In genomic region chr1:37872131-37873067, GRCm38 (mm10) we compare ENCODE assay signal across 8 mouse cellular contexts. TPM values are rescaled to one million over a fixed set of nuclear protein-coding genes. Genes with fewer than 3 reads are reported as not detected.
A peak's percentile ranks its signal among the peaks of the same experiment; 100 is the strongest.
DNase-seq lines count a peak whose midpoint lies in the region; ATAC-seq and TF ChIP-seq lines count a peak whose summit lies in the region.

No protein-coding gene starts in this region.

- peak overlapping the region; percentile 77 for H3K4me2 ChIP-seq in heart, embryonic 12.5 days
- peak overlapping the region; percentile 69 for H3K4me2 ChIP-seq in kidney, postnatal 0 days (ENCODE audit: low read length)
- H3K4me2 ChIP-seq in liver, embryonic 11.5 days = peak overlapping the region; percentile 84

- 7% methylated on average over 33 of the region's 33 CpGs for WGBS in heart, embryonic 12.5 days
- WGBS in kidney, postnatal 0 days = 5% methylated on average over 33 of the region's 33 CpGs
- WGBS in liver, embryonic 11.5 days = 4% methylated on average over 33 of the region's 33 CpGs

- peak; percentile 85 for ATAC-seq in erythroid progenitor cell, adult 5-6 weeks (replicated peaks; ENCODE audit: low FRiP score, poor library complexity, severe bottlenecking)
- ATAC-seq in heart, embryonic 12.5 days (ENCODE audit: insufficient number of reproducible peaks, low FRiP score) = peak; percentile 93
- ATAC-seq in kidney, postnatal 0 days (replicated peaks; ENCODE audit: low FRiP score, low read depth) = peak; percentile 89
- peak; percentile 89 for ATAC-seq in liver, embryonic 11.5 days (replicated peaks; ENCODE audit: low FRiP score)

- DNase-seq in CD8-positive naive resting alpha-beta T cell, adult 2 months (ENCODE audit: low read depth in 2 of 2, low spot score in 2 of 2) = peak; percentile 66 to 77
- DNase-seq in kidney, postnatal 0 days (ENCODE audit: low spot score) = peak; percentile 91
- peak; percentile 81 for DNase-seq in liver, embryonic 11.5 days (ENCODE audit: low spot score)
- DNase-seq in naive thymus-derived CD4-positive, alpha-beta T cell, adult 2 months (ENCODE audit: low read depth) = peak; percentile 92
- peak; percentile 88 for DNase-seq in splenic B cell, adult 2 months (ENCODE audit: low read depth, low spot score)

- peaks cover 10% of the 10 kb centered on the region for H3K9me3 ChIP-seq in heart, embryonic 12.5 days (replicated peaks)
- no peaks in the 10 kb centered on the region for H3K9me3 ChIP-seq in kidney, postnatal 0 days (replicated peaks; ENCODE audit: low read length)
- peaks cover 8% of the 10 kb centered on the region; the same call in 1 of the 2 replicates for H3K9me3 ChIP-seq in liver, embryonic 11.5 days (ENCODE audit: control insufficient read depth, low read length)

- H3K4me1 ChIP-seq in brown adipose tissue, adult 24 weeks (ENCODE audit: control insufficient read depth, insufficient read depth, insufficient read length, low read length) = peaks cover 7% of the 10 kb centered on the region; the same call in 1 of the 2 replicates
- peaks cover 6% of the 10 kb centered on the region; the same call in 1 of the 2 replicates for H3K4me1 ChIP-seq in heart, embryonic 12.5 days (replicated peaks)
- peaks cover 5% of the 10 kb centered on the region for H3K4me1 ChIP-seq in kidney, postnatal 0 days (replicated peaks; ENCODE audit: insufficient read depth, low read length)
- peaks cover 4% of the 10 kb centered on the region; the same call in 1 of the 2 replicates for H3K4me1 ChIP-seq in liver, embryonic 11.5 days (replicated peaks; ENCODE audit: control insufficient read depth, insufficient read depth, low read length)

- peaks cover 28% of the 10 kb centered on the region for H3K36me3 ChIP-seq in heart, embryonic 12.5 days
- H3K36me3 ChIP-seq in kidney, postnatal 0 days (ENCODE audit: insufficient read depth, low read length) = peaks cover 17% of the 10 kb centered on the region
- peaks cover 19% of the 10 kb centered on the region for H3K36me3 ChIP-seq in liver, embryonic 11.5 days (ENCODE audit: control insufficient read depth, insufficient read depth, low read length)
- H3K36me3 ChIP-seq in splenic B cell, adult 2 months (ENCODE audit: control insufficient read depth, insufficient read depth, low read length, poor library complexity, severe bottlenecking) = peaks cover 1% of the 10 kb centered on the region; the same call in 1 of the 2 replicates

- H3K27ac ChIP-seq in brown adipose tissue, adult 24 weeks (replicated peaks; ENCODE audit: low read depth, low read length) = peak overlapping the region; percentile 20
- H3K27ac ChIP-seq in heart, embryonic 12.5 days (ENCODE audit: poor library complexity, severe bottlenecking) = peak overlapping the region; percentile 53
- H3K27ac ChIP-seq in kidney, postnatal 0 days = peak overlapping the region; percentile 85
- H3K27ac ChIP-seq in liver, embryonic 11.5 days (ENCODE audit: low read depth, low read length) = peak overlapping the region; percentile 67

- peak overlapping the region; percentile 76 for H3K4me3 ChIP-seq in brown adipose tissue, adult 24 weeks (ENCODE audit: insufficient read depth, low read depth, low read length)
- H3K4me3 ChIP-seq in heart, embryonic 12.5 days = peak overlapping the region; percentile 68
- H3K4me3 ChIP-seq in kidney, postnatal 0 days (replicated peaks; ENCODE audit: low read depth, low read length) = peak overlapping the region; percentile 51
- H3K4me3 ChIP-seq in liver, embryonic 11.5 days (ENCODE audit: low read depth, low read length) = peak overlapping the region; percentile 55

- no peak for TF ChIP-seq CTCF in kidney, postnatal 0 days (IDR thresholded peaks at IDR 0.05; ENCODE audit: low read depth)

- peak overlapping the region; percentile 67 for H3K9ac ChIP-seq in heart, embryonic 12.5 days
- H3K9ac ChIP-seq in kidney, postnatal 0 days (ENCODE audit: low read depth, low read length) = peak overlapping the region; percentile 54
- H3K9ac ChIP-seq in liver, embryonic 11.5 days (ENCODE audit: low read depth, low read length) = peak overlapping the region; percentile 72

- H3K27me3 ChIP-seq in heart, embryonic 12.5 days (replicated peaks) = peaks cover 8% of the 10 kb centered on the region; the same call in 1 of the 2 replicates
- no peaks in the 10 kb centered on the region for H3K27me3 ChIP-seq in kidney, postnatal 0 days (ENCODE audit: insufficient read depth, low read length)
- H3K27me3 ChIP-seq in liver, embryonic 11.5 days (replicated peaks; ENCODE audit: control insufficient read depth, insufficient read depth, low read length) = 0 out of 2 replicates have a peak, but pooled peaks cover 2% of the 10 kb centered on the region
- H3K27me3 ChIP-seq in splenic B cell, adult 2 months (ENCODE audit: control insufficient read depth, insufficient read depth, low read length, poor library complexity, severe bottlenecking) = no peaks in the 10 kb centered on the region

RNA-seq across cellular contexts. Expression of gene Lipt1, which starts 0.9 kb away (rescaled TPM):
- 29.3 and 30.5 TPM in 2 replicates for polyA plus RNA-seq in brown adipose tissue, adult 24 weeks (2012; ENCODE audit: insufficient read depth, insufficient read length, missing spikeins)
- total RNA-seq in erythroid progenitor cell, adult 5-6 weeks (2015; ENCODE audit: low replicate concordance) = 2.5 TPM in 1 of 2 replicates, not detected in the other
- 0.38 and 0.77 TPM in 2 replicates for total RNA-seq in erythroid progenitor cell, adult 5-6 weeks (2017; ENCODE audit: low replicate concordance)
- polyA plus RNA-seq in heart, embryonic 12.5 days (2016; fragmentation: Nextera tagmentation; extraction: Ambion mirVana) = 8.6 and 9.2 TPM in 2 replicates
- polyA plus RNA-seq in kidney, postnatal 0 days (2015; fragmentation: Nextera tagmentation; extraction: Ambion mirVana) = 10.0 and 10.6 TPM in 2 replicates
- polyA plus RNA-seq in liver, embryonic 11.5 days (2014; fragmentation: Nextera tagmentation; extraction: Ambion mirVana) = 9.6 and 11.3 TPM in 2 replicates

RNA-seq across cellular contexts. Expression of gene Tsga10, which starts 6.2 kb away (rescaled TPM):
- 6.1 and 8.5 TPM in 2 replicates for polyA plus RNA-seq in brown adipose tissue, adult 24 weeks (2012; ENCODE audit: insufficient read depth, insufficient read length, missing spikeins)
- 5.4 and 6.8 TPM in 2 replicates for total RNA-seq in erythroid progenitor cell, adult 5-6 weeks (2015; ENCODE audit: low replicate concordance)
- total RNA-seq in erythroid progenitor cell, adult 5-6 weeks (2017; ENCODE audit: low replicate concordance) = 1.8 and 2.2 TPM in 2 replicates
- 5.5 TPM in 2 replicates for polyA plus RNA-seq in heart, embryonic 12.5 days (2016; fragmentation: Nextera tagmentation; extraction: Ambion mirVana)
- 4.9 and 5.3 TPM in 2 replicates for polyA plus RNA-seq in kidney, postnatal 0 days (2015; fragmentation: Nextera tagmentation; extraction: Ambion mirVana)
- 2.9 and 3.3 TPM in 2 replicates for polyA plus RNA-seq in liver, embryonic 11.5 days (2014; fragmentation: Nextera tagmentation; extraction: Ambion mirVana)

RNA-seq across cellular contexts. Expression of gene Mitd1, which starts 17.8 kb away (rescaled TPM):
- polyA plus RNA-seq in brown adipose tissue, adult 24 weeks (2012; ENCODE audit: insufficient read depth, insufficient read length, missing spikeins) = 12.3 and 12.8 TPM in 2 replicates
- 12.2 and 32.1 TPM in 2 replicates for total RNA-seq in erythroid progenitor cell, adult 5-6 weeks (2015; ENCODE audit: low replicate concordance)
- 24.4 and 26.6 TPM in 2 replicates for total RNA-seq in erythroid progenitor cell, adult 5-6 weeks (2017; ENCODE audit: low replicate concordance)
- polyA plus RNA-seq in heart, embryonic 12.5 days (2016; fragmentation: Nextera tagmentation; extraction: Ambion mirVana) = 9.4 and 12.5 TPM in 2 replicates
- polyA plus RNA-seq in kidney, postnatal 0 days (2015; fragmentation: Nextera tagmentation; extraction: Ambion mirVana) = 25.4 and 26.5 TPM in 2 replicates
- polyA plus RNA-seq in liver, embryonic 11.5 days (2014; fragmentation: Nextera tagmentation; extraction: Ambion mirVana) = 36.3 and 37.7 TPM in 2 replicates

RNA-seq across cellular contexts. Expression of gene Mrpl30, which starts 17.9 kb away (rescaled TPM):
- polyA plus RNA-seq in brown adipose tissue, adult 24 weeks (2012; ENCODE audit: insufficient read depth, insufficient read length, missing spikeins) = 718 and 851 TPM in 2 replicates
- 83.0 and 94.1 TPM in 2 replicates for total RNA-seq in erythroid progenitor cell, adult 5-6 weeks (2015; ENCODE audit: low replicate concordance)
- 41.1 and 57.8 TPM in 2 replicates for total RNA-seq in erythroid progenitor cell, adult 5-6 weeks (2017; ENCODE audit: low replicate concordance)
- polyA plus RNA-seq in heart, embryonic 12.5 days (2016; fragmentation: Nextera tagmentation; extraction: Ambion mirVana) = 237 and 240 TPM in 2 replicates
- 295 and 316 TPM in 2 replicates for polyA plus RNA-seq in kidney, postnatal 0 days (2015; fragmentation: Nextera tagmentation; extraction: Ambion mirVana)
- 288 and 300 TPM in 2 replicates for polyA plus RNA-seq in liver, embryonic 11.5 days (2014; fragmentation: Nextera tagmentation; extraction: Ambion mirVana)

RNA-seq across cellular contexts. Expression of gene Lyg2, which starts 43.9 kb away (rescaled TPM):
- polyA plus RNA-seq in brown adipose tissue, adult 24 weeks (2012; ENCODE audit: insufficient read depth, insufficient read length, missing spikeins) = not detected in 2 replicates
- not detected in 2 replicates for total RNA-seq in erythroid progenitor cell, adult 5-6 weeks (2015; ENCODE audit: low replicate concordance)
- not detected in 2 replicates for total RNA-seq in erythroid progenitor cell, adult 5-6 weeks (2017; ENCODE audit: low replicate concordance)
- polyA plus RNA-seq in heart, embryonic 12.5 days (2016; fragmentation: Nextera tagmentation; extraction: Ambion mirVana) = not detected in 2 replicates
- polyA plus RNA-seq in kidney, postnatal 0 days (2015; fragmentation: Nextera tagmentation; extraction: Ambion mirVana) = not detected in 2 replicates
- polyA plus RNA-seq in liver, embryonic 11.5 days (2014; fragmentation: Nextera tagmentation; extraction: Ambion mirVana) = not detected in 2 replicates

Comparison
In these comparisons a context has a peak if more than half of its experiments do, and no peak if none do; other contexts are left out.
1. Peak in every context shown above with its lines: DNase-seq, ATAC-seq, H3K4me3 ChIP-seq and H3K27ac ChIP-seq.
2. H3K27ac ChIP-seq: peak in every context shown above with its lines; median percentile 85 in kidney, postnatal 0 days; 67 in liver, embryonic 11.5 days; 53 in heart, embryonic 12.5 days; 20 in brown adipose tissue, adult 24 weeks.